Mouse (Mus musculus) frontal cortex, postnatal 36 days (tissue): ENCODE results near the gene Pgs1.

Experiments used
- DNase-seq, 2 experiments: peaks; one replicate each; pipeline ENCODE4 v3.0.0; 2022; ENCODE audit warnings: low spot score in 2 of 2

Gene Pgs1

GRCm38 (mm10) chr11:118000565-118001215 lies 14.6 kb downstream of the Pgs1 start:
- no peak for DNase-seq

DNA sequence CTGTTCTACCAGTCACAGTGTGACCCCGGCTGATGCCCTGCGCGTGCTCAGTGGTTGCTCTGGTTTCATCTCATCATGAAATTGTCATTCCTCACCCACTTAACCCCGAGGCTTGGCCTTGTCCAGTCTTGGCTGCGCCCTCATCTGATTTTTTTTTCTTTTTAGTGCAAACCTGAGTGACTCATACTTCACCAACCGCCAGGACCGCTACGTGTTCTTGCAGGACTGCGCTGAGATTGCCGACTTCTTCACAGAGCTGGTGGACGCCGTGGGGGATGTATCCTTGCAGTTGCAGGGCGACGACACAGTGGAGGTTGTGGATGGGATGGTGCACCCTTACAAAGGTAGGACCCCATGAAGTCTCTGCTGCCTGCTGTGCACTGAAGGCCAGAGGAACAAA lies 17.1 kb downstream of the Pgs1 start:
- no peak for DNase-seq

GRCm38 (mm10) chr11:118003718-118004117 lies 17.6 kb downstream of the Pgs1 start:
- no peak for DNase-seq

DNA sequence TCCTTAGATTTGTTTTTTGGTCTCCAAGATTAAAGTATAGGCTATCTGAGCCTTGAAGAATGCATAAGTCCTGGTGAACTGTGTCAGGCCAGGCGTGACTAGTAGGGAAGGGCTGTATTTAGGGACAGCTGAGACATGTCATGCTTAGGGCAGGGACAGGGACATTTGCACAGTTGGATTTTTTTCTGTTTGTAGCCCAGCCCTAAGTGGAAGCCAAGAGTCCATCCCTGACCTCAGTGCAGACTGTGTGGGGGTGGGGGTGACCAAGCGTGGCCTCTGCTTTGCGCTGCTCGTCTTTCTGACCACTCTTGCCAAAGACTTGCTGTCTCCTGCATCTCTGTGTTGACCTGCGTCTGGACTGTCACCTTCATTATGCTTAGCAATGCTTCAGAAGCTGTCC lies 18.1 kb downstream of the Pgs1 start:
- DNase-seq: no peak

DNA sequence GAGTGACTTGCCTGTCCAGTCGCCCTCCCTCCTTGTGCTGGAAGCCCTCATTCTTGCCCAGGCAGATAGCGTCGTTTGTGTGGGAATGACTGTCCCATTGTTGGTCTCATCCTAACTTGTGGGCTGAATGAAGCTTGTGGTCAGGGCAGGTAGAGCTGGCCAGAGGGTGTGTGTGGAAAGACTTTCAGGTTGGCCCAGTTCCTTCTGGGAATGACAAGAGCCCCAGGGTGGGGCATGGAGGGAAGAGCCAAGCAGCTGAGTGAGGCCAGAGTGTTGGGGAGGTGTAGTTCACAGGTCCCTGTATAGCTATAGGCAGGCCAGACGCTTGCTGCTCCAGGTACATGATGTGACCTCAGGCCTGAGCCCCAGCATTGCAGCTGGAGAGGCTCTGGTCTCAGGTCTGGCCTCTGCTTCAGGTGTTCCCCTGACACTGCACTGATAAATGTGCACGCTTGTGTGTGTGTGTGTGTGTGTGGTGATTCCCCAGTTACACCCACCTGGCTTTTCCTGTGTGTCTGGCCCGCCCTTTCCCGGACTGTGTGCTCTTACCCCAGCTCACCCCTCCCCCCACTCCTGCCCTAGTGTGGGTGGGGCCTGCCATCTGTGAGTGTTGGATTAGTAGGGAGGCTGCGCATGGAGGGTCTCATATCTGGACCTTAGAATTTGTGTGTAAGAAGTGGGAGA lies 21.5 kb downstream of the Pgs1 start:
- DNase-seq: no peak

- no peak for DNase-seq
Measured at GRCm38 (mm10) chr11:118008144-118008805, 22.2 kb downstream of the Pgs1 start.

DNA sequence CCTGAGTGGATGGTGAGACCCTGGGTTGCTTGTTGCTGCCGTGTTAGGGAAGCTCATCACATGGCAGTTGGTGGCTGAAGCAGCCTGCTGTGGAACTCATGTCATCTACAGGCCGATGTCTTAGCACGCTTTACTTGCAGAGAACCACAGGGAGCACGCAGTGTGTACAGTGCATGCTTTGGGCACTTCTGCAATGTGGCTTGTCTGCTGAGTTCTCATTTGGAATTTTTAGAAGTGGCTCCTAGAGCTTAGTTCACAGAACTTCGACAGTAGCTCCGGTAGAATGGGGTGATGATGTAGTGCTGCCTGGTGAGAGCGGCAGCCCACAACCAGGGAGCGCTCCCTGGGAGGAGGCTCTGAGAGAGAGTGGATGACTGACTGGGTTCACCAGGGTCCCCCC lies 22.8 kb downstream of the Pgs1 start:
- no peak for DNase-seq

DNA sequence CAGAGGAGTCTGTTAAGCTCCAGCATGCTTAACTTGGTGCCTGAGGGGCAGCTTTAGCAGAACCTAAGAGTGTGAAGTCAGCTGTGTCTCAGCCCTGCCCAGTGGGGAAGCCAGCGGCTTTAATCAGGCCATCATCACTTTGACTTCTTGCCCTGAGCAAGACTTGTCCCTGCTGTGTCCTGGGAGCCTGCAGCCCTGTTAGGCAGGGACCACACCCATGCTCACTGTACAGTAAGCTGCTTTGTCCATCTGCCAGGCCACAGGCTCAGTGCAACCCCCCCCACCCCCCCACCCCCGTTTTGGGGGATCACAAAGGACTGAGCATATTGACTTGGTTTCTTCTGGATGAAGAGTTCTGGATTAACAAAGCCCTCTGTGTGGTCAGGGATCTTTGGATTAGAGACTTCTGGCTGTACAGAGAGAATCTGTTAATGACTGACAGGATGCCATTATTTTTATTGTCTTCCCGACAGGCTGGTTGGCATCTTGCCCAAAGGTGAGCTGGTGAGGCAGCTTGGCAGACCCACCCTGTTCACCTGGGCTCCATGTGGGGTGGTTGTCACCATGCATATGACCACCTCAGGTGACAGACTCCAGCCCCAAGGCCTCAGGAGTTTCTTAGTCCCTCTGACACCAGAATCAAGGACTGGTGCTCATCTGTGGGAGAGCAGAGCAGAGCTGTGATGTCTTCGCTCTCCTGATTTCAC lies 23.9 kb downstream of the Pgs1 start:
- DNase-seq: no peak

GRCm38 (mm10) chr11:118012595-118012994 lies 26.5 kb downstream of the Pgs1 start:
- no peak for DNase-seq

- DNase-seq: no peak
Measured at GRCm38 (mm10) chr11:118013339-118013738, 27.2 kb downstream of the Pgs1 start.

- DNase-seq: no peak
Measured at GRCm38 (mm10) chr11:118014391-118014995, 28.4 kb downstream of the Pgs1 start.

DNA sequence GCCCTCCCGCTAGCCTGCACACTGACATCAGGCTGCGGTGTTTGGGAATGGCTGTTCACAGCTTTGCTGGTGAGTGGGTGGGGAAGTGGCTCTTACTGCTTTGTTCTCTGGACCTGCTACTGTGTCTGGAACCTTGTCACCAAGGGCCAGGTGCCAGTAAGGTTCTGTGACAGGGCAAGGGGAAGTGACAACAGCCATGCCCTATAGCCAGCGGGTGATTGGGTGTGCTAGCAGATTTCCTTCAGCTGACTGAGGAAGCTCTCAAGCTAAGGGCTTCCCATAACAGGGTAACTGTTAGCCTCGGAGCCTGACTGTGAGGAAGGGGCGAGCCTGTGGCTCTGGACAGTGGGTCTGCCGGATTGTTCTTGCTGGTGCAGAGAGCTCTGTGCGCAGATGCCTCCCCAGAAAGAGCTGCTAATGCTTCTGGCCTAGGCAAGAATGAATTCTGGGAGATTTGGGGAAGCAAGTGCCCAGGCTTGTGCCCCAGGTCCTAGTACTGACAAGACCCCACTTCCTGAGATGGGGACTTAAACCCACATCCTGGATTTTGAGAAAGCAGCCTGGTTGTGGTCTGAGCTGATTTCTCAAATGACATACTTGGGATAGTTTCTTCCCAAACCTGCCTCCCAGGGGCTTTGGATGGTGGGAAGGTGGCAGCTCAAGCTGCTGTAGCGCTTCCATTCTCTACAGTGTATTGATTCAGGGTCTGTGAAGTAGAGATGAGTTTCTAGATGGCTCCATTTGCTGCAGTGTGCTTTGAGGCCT lies 29.5 kb downstream of the Pgs1 start:
- no peak for DNase-seq

DNA sequence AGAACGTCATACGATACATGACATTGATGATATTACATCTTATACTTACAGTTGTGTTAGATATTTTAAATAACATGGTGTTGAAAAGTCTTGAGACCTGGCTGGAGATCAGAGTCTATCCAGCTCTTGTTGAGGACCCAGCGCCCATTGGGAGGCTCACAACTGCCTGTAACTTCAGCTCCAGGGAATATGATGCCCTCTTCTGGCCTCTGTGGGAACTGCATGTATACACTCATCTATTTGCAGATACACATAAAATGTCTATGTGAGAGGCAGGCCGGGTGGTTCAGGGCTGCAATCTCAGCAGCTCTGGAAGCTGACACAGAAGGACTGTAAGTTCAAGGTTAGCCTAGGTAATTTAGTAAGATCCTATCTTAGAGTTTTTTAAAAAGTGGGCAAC lies 32.2 kb downstream of the Pgs1 start:
- no peak for DNase-seq

DNA sequence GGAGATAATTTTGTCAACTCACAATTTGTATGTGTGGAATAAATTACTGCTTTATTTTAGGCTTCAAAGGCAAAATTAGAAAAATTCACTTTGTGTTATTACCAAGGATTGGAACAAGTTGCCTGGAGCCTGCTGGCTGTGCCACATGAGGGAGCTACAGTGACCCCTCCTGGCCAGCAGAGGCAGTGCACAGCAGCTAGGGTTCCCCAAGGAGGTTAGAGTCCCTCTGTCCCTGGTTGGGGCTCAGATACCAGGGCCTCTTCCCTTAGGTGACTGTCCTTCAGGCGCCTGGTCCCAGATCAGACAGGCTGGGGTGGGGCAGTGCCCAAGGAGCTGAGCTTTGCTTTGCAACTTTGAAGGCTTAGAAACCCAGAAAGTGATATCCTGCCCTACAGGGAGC lies 35.7 kb downstream of the Pgs1 start:
- DNase-seq: peak; percentile 66 to 80

DNA sequence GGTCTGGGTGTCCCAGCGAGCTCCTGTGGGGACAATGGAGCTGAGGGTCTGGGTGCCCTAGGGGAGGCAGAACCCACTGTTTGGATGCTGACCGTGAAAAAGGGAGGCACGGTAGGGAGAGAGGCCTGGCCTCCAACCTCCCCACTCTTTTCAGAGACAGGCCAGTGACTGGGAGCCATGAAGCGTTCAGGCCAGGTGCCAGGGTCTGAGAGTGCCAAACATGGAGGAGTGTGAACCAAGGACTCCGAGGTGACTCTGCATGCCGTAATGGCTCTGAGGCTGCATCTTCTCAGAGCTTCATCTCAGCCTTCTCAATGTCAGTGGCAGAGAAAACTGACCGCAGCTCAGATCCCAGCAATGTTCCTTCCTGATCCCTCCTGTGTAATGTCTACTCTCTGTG lies 37.4 kb downstream of the Pgs1 start:
- no peak for DNase-seq

GRCm38 (mm10) chr11:118024111-118024510 lies 38.0 kb downstream of the Pgs1 start:
- no peak for DNase-seq

DNA sequence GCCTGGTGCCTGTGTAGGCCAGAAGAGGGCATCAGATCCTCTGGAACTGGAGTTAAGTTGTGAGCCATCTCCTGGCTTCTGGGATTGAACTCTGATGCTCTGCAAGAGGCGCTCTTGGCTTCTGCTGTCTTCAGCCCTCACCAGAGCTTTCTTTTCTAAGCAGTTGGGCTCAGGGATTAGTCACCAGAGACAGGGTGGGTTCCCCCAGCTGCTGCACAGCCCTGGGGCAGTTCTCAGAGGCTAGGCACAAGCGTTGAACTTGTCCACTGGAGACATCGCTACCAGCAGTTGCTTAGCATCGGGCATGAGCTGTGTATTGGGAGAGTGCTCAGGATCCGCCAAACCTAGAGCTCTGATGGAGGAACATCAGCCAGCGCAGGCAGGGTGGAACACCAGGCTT lies 43.1 kb downstream of the Pgs1 start:
- DNase-seq: no peak

- DNase-seq: no peak
Measured at GRCm38 (mm10) chr11:118031134-118031533, 45.0 kb downstream of the Pgs1 start.

GRCm38 (mm10) chr11:118034395-118034794 lies 48.3 kb downstream of the Pgs1 start:
- DNase-seq: no peak

- DNase-seq: no peak
Measured at GRCm38 (mm10) chr11:118035068-118035467, 49.0 kb downstream of the Pgs1 start.

GRCm38 (mm10) chr11:118042791-118043190 lies 56.7 kb downstream of the Pgs1 start:
- DNase-seq: no peak
